Mouse (Mus musculus): ENCODE data around the gene Baiap2l2. TPM values are rescaled to one million over a fixed set of nuclear protein-coding genes. Genes with fewer than 3 reads are reported as not detected.

The Baiap2l2 gene
- polyA plus RNA-seq, 1 experiment from 2014 or later, result 1.4 TPM

- WGBS, result 0% methylated on average over 1 of the region's 1 CpGs
- Histone ChIP-seq H3K27me3 (no peaks in the 10 kb centered on the region; the same call in 1 of the 2 replicates), H3K9me3 (no peaks in the 10 kb centered on the region), H3K27ac (no peak overlapping the region), H3K4me2 (no peak overlapping the region), H3K4me3 (replicated peaks) (no peak overlapping the region), H3K9ac (no peak overlapping the region; the same call in 1 of the 2 replicates), H3K36me3 (replicated peaks) (no peaks in the 10 kb centered on the region), H3K4me1 (peaks cover 20% of the 10 kb centered on the region)
- no peak for ATAC-seq (ENCODE audit: low FRiP score)
Measured at GRCm38 (mm10) chr15:79219572-79219971, 65.8 kb downstream of the Baiap2l2 start.

GRCm38 (mm10) chr15:79216191-79216590, 69.1 kb downstream of the Baiap2l2 start:
- Histone ChIP-seq H3K27me3 (no peaks in the 10 kb centered on the region), H3K27ac (no peak overlapping the region), H3K9me3 (no peaks in the 10 kb centered on the region), H3K36me3 (replicated peaks) (no peaks in the 10 kb centered on the region), H3K9ac (no peak overlapping the region), H3K4me3 (replicated peaks) (no peak overlapping the region), H3K4me2 (no peak overlapping the region), H3K4me1 (peaks cover 8% of the 10 kb centered on the region)
- 82% methylated on average over 3 of the region's 3 CpGs for WGBS
- ATAC-seq (ENCODE audit: low FRiP score), result no peak

- Histone ChIP-seq H3K9ac (no peak overlapping the region), H3K4me1 (no peaks in the 10 kb centered on the region), H3K27ac (no peak overlapping the region), H3K27me3 (no peaks in the 10 kb centered on the region), H3K4me3 (replicated peaks) (no peak overlapping the region), H3K4me2 (no peak overlapping the region), H3K36me3 (replicated peaks) (no peaks in the 10 kb centered on the region), H3K9me3 (no peaks in the 10 kb centered on the region)
- WGBS, result 82% methylated on average over 6 of the region's 6 CpGs
- no peak for ATAC-seq (ENCODE audit: low FRiP score)
Measured at GRCm38 (mm10) chr15:79213591-79213990, 71.7 kb downstream of the Baiap2l2 start.

- Histone ChIP-seq H3K27ac (no peak overlapping the region), H3K27me3 (no peaks in the 10 kb centered on the region), H3K36me3 (replicated peaks) (no peaks in the 10 kb centered on the region), H3K9ac (no peak overlapping the region), H3K4me1 (no peaks in the 10 kb centered on the region), H3K4me3 (replicated peaks) (no peak overlapping the region), H3K4me2 (no peak overlapping the region), H3K9me3 (no peaks in the 10 kb centered on the region)
- 86% methylated on average over 26 of the region's 26 CpGs for WGBS
- no peak for ATAC-seq (ENCODE audit: low FRiP score)
Measured at GRCm38 (mm10) chr15:79212750-79213446, 72.4 kb downstream of the Baiap2l2 start.

- no peaks in the 10 kb centered on the region for H3K4me1 ChIP-seq
- whole genome bisulfite sequencing, result 72% methylated on average over 2 of the region's 2 CpGs
Measured at GRCm38 (mm10) chr15:79210357-79210756, 75.0 kb downstream of the Baiap2l2 start.

GRCm38 (mm10) chr15:79208758-79209439, 76.4 kb downstream of the Baiap2l2 start:
- no peaks in the 10 kb centered on the region for H3K27me3 ChIP-seq
- H3K4me3 ChIP-seq (replicated peaks), result no peak overlapping the region
- no peak for ATAC-seq (ENCODE audit: low FRiP score)
- WGBS, result 82% methylated on average over 27 of the region's 27 CpGs
- no peaks in the 10 kb centered on the region for H3K36me3 ChIP-seq (replicated peaks)
- H3K27ac ChIP-seq, result no peak overlapping the region
- no peak overlapping the region for H3K9ac ChIP-seq
- H3K4me1 ChIP-seq, result peaks cover under 1% of the 10 kb centered on the region; the same call in 1 of the 2 replicates
- H3K9me3 ChIP-seq, result no peaks in the 10 kb centered on the region
- no peak overlapping the region for H3K4me2 ChIP-seq

More at GRCm38 (mm10) chr15:79210357-79210756, 75.0 kb downstream of the Baiap2l2 start:
- Histone ChIP-seq H3K36me3 (replicated peaks) (no peaks in the 10 kb centered on the region), H3K27ac (no peak overlapping the region), H3K4me3 (replicated peaks) (no peak overlapping the region), H3K27me3 (no peaks in the 10 kb centered on the region), H3K4me2 (no peak overlapping the region), H3K9me3 (no peaks in the 10 kb centered on the region), H3K9ac (no peak overlapping the region)
- ATAC-seq (ENCODE audit: low FRiP score), result no peak

- ATAC-seq (ENCODE audit: low FRiP score), result no peak
- no peak overlapping the region for H3K27ac ChIP-seq
- 86% methylated on average over 6 of the region's 6 CpGs for WGBS
Measured at GRCm38 (mm10) chr15:79208211-79208610, 77.1 kb downstream of the Baiap2l2 start.

More at GRCm38 (mm10) chr15:79208211-79208610, 77.1 kb downstream of the Baiap2l2 start:
- Histone ChIP-seq H3K9me3 (no peaks in the 10 kb centered on the region), H3K4me3 (replicated peaks) (no peak overlapping the region), H3K9ac (no peak overlapping the region), H3K36me3 (replicated peaks) (no peaks in the 10 kb centered on the region), H3K4me2 (no peak overlapping the region), H3K27me3 (no peaks in the 10 kb centered on the region), H3K4me1 (peaks cover 4% of the 10 kb centered on the region; the same call in 1 of the 2 replicates)

Other genes starting within 250 kb of the Baiap2l2 start
- gene Galr3, start 243.7 kb downstream of the Baiap2l2 start, polyA plus RNA-seq (2016; fragmentation: Nextera tagmentation; extraction: Ambion mirVana), result not detected in 2 replicates
- 59.5 and 60.0 TPM in 2 replicates for gene Ankrd54, start 222.6 kb downstream of the Baiap2l2 start, polyA plus RNA-seq (2016; fragmentation: Nextera tagmentation; extraction: Ambion mirVana)
- 209 and 216 TPM in 2 replicates for gene Eif3l, start 210.4 kb downstream of the Baiap2l2 start, polyA plus RNA-seq (2016; fragmentation: Nextera tagmentation; extraction: Ambion mirVana)
- gene Micall1, start 176.6 kb downstream of the Baiap2l2 start, polyA plus RNA-seq (2016; fragmentation: Nextera tagmentation; extraction: Ambion mirVana), result 8.4 and 9.5 TPM in 2 replicates
- gene Polr2f, start 144.5 kb downstream of the Baiap2l2 start, polyA plus RNA-seq (2016; fragmentation: Nextera tagmentation; extraction: Ambion mirVana), result 368 and 375 TPM in 2 replicates
- gene 1700088E04Rik, start 144.3 kb downstream of the Baiap2l2 start, polyA plus RNA-seq (2016; fragmentation: Nextera tagmentation; extraction: Ambion mirVana), result 9.2 and 12.2 TPM in 2 replicates
- 1.5 and 2.4 TPM in 2 replicates for gene Sox10, start 120.3 kb downstream of the Baiap2l2 start, polyA plus RNA-seq (2016; fragmentation: Nextera tagmentation; extraction: Ambion mirVana)
- gene Pick1, start 56.4 kb downstream of the Baiap2l2 start, polyA plus RNA-seq (2016; fragmentation: Nextera tagmentation; extraction: Ambion mirVana), result 64.5 and 67.5 TPM in 2 replicates
- gene Gm49486, start 56.1 kb downstream of the Baiap2l2 start, polyA plus RNA-seq (2016; fragmentation: Nextera tagmentation; extraction: Ambion mirVana), result 0.49 and 0.72 TPM in 2 replicates
- 0.32 and 0.33 TPM in 2 replicates for gene Slc16a8, start 30.8 kb downstream of the Baiap2l2 start, polyA plus RNA-seq (2016; fragmentation: Nextera tagmentation; extraction: Ambion mirVana)
- gene Pla2g6, start 42.9 kb upstream of the Baiap2l2 start, polyA plus RNA-seq (2016; fragmentation: Nextera tagmentation; extraction: Ambion mirVana), result 30.1 and 30.8 TPM in 2 replicates
- 1.2 and 2.0 TPM in 2 replicates for gene Maff, start 61.1 kb upstream of the Baiap2l2 start, polyA plus RNA-seq (2016; fragmentation: Nextera tagmentation; extraction: Ambion mirVana)
- 41.3 and 43.6 TPM in 2 replicates for gene Tmem184b, start 118.0 kb upstream of the Baiap2l2 start, polyA plus RNA-seq (2016; fragmentation: Nextera tagmentation; extraction: Ambion mirVana)
- gene Csnk1e, start 170.0 kb upstream of the Baiap2l2 start, polyA plus RNA-seq (2016; fragmentation: Nextera tagmentation; extraction: Ambion mirVana), result 245 and 267 TPM in 2 replicates
- gene Kcnj4, start 219.7 kb upstream of the Baiap2l2 start, polyA plus RNA-seq (2016; fragmentation: Nextera tagmentation; extraction: Ambion mirVana), result not detected in 2 replicates
- 12.8 and 15.3 TPM in 2 replicates for gene Kdelr3, start 230.9 kb upstream of the Baiap2l2 start, polyA plus RNA-seq (2016; fragmentation: Nextera tagmentation; extraction: Ambion mirVana)